ENCODE assay signal across 24 mouse cellular contexts in genomic region chr14:101001070-101001469, GRCm38 (mm10).
"Had no signal": no experiment of that assay in that cellular context is flagged by ENCODE, and none has a peak within 500 bp of the region (broad histone marks: within the 10 kb centered on the region; RNA-seq: fewer than 3 reads in every experiment).

No protein-coding gene starts in this region.

- DNase-seq: gastrocnemius, adult 2 months; gastrocnemius, postnatal 10 days; gastrocnemius, postnatal 25 days; heart, adult 18-20 months; heart, postnatal 10 days; heart, postnatal 4 days; liver; liver, embryonic 13.5 days had no signal

- H3K4me2 ChIP-seq: heart, embryonic 12.5 days; hindbrain, embryonic 12.5 days; hindbrain, embryonic 14.5 days; intestine, embryonic 15.5 days; limb, embryonic 12.5 days; liver, embryonic 11.5 days; liver, embryonic 13.5 days; liver, embryonic 15.5 days had no signal

- H3K9ac ChIP-seq: heart, embryonic 12.5 days; hindbrain, embryonic 12.5 days; hindbrain, embryonic 14.5 days; intestine, embryonic 15.5 days; limb, embryonic 12.5 days; liver, embryonic 13.5 days; liver, embryonic 15.5 days had no signal

- H3K4me3 ChIP-seq: gastrocnemius, adult 2 months; heart, embryonic 10.5 days; heart, embryonic 12.5 days; hindbrain, embryonic 10.5 days; hindbrain, embryonic 12.5 days; intestine, embryonic 15.5 days; layer of hippocampus, adult 2 months; left cerebral cortex, adult 2 months; limb, embryonic 10.5 days; limb, embryonic 12.5 days; liver, embryonic 13.5 days; liver, embryonic 15.5 days had no signal

- ATAC-seq: forebrain, embryonic 16.5 days; hindbrain, embryonic 16.5 days; inflammation-experienced regulatory T-cells, adult 6 months; intestine, embryonic 15.5 days; intestine, postnatal 0 days had no signal

- H3K9me3 ChIP-seq: heart, embryonic 10.5 days; heart, embryonic 12.5 days; hindbrain, embryonic 10.5 days; hindbrain, embryonic 12.5 days; intestine, embryonic 15.5 days; limb, embryonic 10.5 days; limb, embryonic 12.5 days; liver, embryonic 13.5 days; liver, embryonic 15.5 days had no signal

- H3K36me3 ChIP-seq: heart, embryonic 10.5 days; heart, embryonic 12.5 days; hindbrain, embryonic 10.5 days; hindbrain, embryonic 12.5 days; intestine, embryonic 15.5 days; limb, embryonic 10.5 days; limb, embryonic 12.5 days; liver, embryonic 13.5 days; liver, embryonic 15.5 days had no signal

- H3K27ac ChIP-seq: gastrocnemius, adult 2 months; heart, embryonic 10.5 days; hindbrain, embryonic 10.5 days; hindbrain, embryonic 12.5 days; hindbrain, embryonic 14.5 days; intestine, embryonic 15.5 days; layer of hippocampus, adult 2 months; left cerebral cortex, adult 2 months; limb, embryonic 10.5 days; limb, embryonic 12.5 days; liver, embryonic 13.5 days; liver, embryonic 15.5 days had no signal

- H3K4me1 ChIP-seq: heart, embryonic 10.5 days; heart, embryonic 12.5 days; hindbrain, embryonic 10.5 days; hindbrain, embryonic 12.5 days; intestine, embryonic 15.5 days; limb, embryonic 10.5 days; limb, embryonic 12.5 days; liver, embryonic 13.5 days; liver, embryonic 15.5 days had no signal

- H3K27me3 ChIP-seq: heart, embryonic 12.5 days; hindbrain, embryonic 12.5 days; intestine, embryonic 15.5 days; limb, embryonic 12.5 days; liver, embryonic 13.5 days; liver, embryonic 15.5 days had no signal
